Comparison of ENCODE assay signal across 8 mouse cellular contexts in the genomic region with DNA sequence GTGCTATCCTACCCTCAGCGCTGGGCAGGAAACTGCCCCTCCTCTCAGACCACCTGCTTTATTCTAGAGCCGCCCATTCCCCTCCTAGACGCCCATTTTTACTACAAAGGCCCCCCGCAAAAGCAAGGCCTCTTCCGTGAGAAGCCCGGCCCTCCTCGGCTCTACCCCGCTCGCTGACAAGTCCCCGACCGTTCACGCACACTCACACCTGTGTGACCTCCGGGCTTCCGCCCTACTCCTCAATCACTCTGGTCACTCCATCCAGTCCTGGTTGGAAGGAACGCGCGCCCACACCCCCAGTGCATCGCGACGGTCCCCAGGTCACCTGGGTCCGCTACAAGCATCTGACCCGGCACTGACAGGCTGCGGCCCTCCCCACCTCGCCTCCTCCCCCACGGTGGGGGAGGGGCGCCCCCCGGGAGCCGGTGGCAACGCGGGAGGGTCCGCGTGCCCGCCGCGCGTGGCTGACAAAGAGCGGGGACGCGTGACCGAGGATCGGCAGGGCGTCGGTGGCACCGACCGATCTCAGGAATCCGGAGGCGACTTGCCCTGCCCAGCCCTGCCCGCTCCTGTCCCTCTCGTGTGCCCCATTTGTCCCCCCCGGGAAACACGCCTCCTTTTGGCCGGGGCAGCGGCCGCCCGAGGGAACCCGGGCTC. TPM values are rescaled to one million over a fixed set of nuclear protein-coding genes. Genes with fewer than 3 reads are reported as not detected.
A peak's percentile ranks its signal among the peaks of the same experiment; 100 is the strongest.
DNase-seq lines count a peak whose midpoint lies in the region; ATAC-seq and TF ChIP-seq lines count a peak whose summit lies in the region.

No protein-coding gene starts in this region.

- no peak for TF ChIP-seq CTCF in CH12.LX (conservative IDR thresholded peaks at IDR 0.05 in 1 of 2, IDR thresholded peaks at IDR 0.05 in 1 of 2; ENCODE audit: low read depth in 2 of 2, low read length in 2 of 2)

- intact Hi-C loops in heart, postnatal 25 days (cut with DNase I) = no loop called here

- peaks cover 62% of the 10 kb centered on the region for H3K27me3 ChIP-seq in CH12.LX (replicated peaks)
- H3K27me3 ChIP-seq in heart, embryonic 12.5 days (replicated peaks) = peaks cover 8% of the 10 kb centered on the region; the same call in 1 of the 2 replicates
- H3K27me3 ChIP-seq in limb, embryonic 13.5 days = peaks cover 23% of the 10 kb centered on the region

- WGBS in heart, embryonic 12.5 days = under 1% methylated on average over 55 of the region's 56 CpGs
- under 1% methylated on average over 52 of the region's 56 CpGs for WGBS in limb, embryonic 13.5 days

- peaks cover 4 to 6% of the 10 kb centered on the region in 2 experiments; a peak in 3 of 4 replicates for H3K4me1 ChIP-seq in CH12.LX (ENCODE audit: control insufficient read depth in 1 of 2, insufficient read depth in 2 of 2)
- peaks cover 35% of the 10 kb centered on the region for H3K4me1 ChIP-seq in heart, embryonic 12.5 days (replicated peaks)
- H3K4me1 ChIP-seq in limb, embryonic 13.5 days = peaks cover 11% of the 10 kb centered on the region

- peaks cover 5% of the 10 kb centered on the region for H3K9me3 ChIP-seq in CH12.LX (replicated peaks; ENCODE audit: low read length)
- H3K9me3 ChIP-seq in heart, embryonic 12.5 days (replicated peaks) = no peaks in the 10 kb centered on the region
- H3K9me3 ChIP-seq in limb, embryonic 13.5 days = no peaks in the 10 kb centered on the region

- no peak overlapping the region for H3K27ac ChIP-seq in CH12.LX (ENCODE audit: insufficient read depth, low read depth)
- H3K27ac ChIP-seq in heart, embryonic 12.5 days (ENCODE audit: poor library complexity, severe bottlenecking) = peak overlapping the region; percentile 57; the same call in 1 of the 2 replicates
- H3K27ac ChIP-seq in limb, embryonic 13.5 days = no peak overlapping the region

- in situ Hi-C loops in CH12.LX (cut with MboI; ENCODE audit: low pct_ligation_motif_present, low pct_unique_long_range_greater_than_20kb, low sequenced_read_pairs) = no loop called here

- H3K4me2 ChIP-seq in CH12.LX (ENCODE audit: insufficient read depth, low read depth, poor library complexity, severe bottlenecking) = peak overlapping the region; percentile 98
- H3K4me2 ChIP-seq in heart, embryonic 12.5 days = peak overlapping the region; percentile 100
- H3K4me2 ChIP-seq in limb, embryonic 13.5 days (replicated peaks) = peak overlapping the region; percentile 100

- no peak for TF ChIP-seq EP300 in CH12.LX (IDR thresholded peaks at IDR 0.05; ENCODE audit: low read length)

- peak; percentile 94 for DNase-seq in heart, adult 11 months
- no peak for DNase-seq in heart, postnatal 25 days (ENCODE audit: low spot score)
- DNase-seq in CH12.LX (ENCODE audit: extremely low read depth) = no peak
- DNase-seq in cerebellum, adult 9-10 months = peak; percentile 74
- DNase-seq in retina, postnatal 1 day = peak; percentile 68
- DNase-seq in thymus, adult 18-20 months = no peak

- dilution Hi-C loops in CH12.LX (cut with MboI; ENCODE audit: extremely low pct_ligation_motif_present, extremely low pct_unique_long_range_greater_than_20kb, low sequenced_read_pairs) = no loop called here

- H3K79me2 ChIP-seq in CH12.LX (replicated peaks; ENCODE audit: control insufficient read depth, extremely low read depth, insufficient read depth, poor library complexity, severe bottlenecking) = no peaks in the 10 kb centered on the region

- H3K4me3 ChIP-seq in CH12.LX (replicated peaks in 1 of 3; ENCODE audit: low read depth in 2 of 3, low read length in 2 of 3, poor library complexity in 1 of 3) = peak overlapping the region in 2 of 3 experiments; percentile 35 to 66
- H3K4me3 ChIP-seq in heart, embryonic 12.5 days = peak overlapping the region; percentile 97
- H3K4me3 ChIP-seq in limb, embryonic 13.5 days = peak overlapping the region; percentile 80

- TF ChIP-seq POLR2A in CH12.LX (IDR thresholded peaks at IDR 0.05; ENCODE audit: low read depth, low read length) = no peak

- H3K9ac ChIP-seq in CH12.LX (ENCODE audit: insufficient read depth, low read depth) = peak overlapping the region; percentile 14; the same call in 1 of the 2 replicates
- peak overlapping the region; percentile 96 for H3K9ac ChIP-seq in heart, embryonic 12.5 days
- peak overlapping the region; percentile 81 for H3K9ac ChIP-seq in limb, embryonic 13.5 days

- no peak for TF ChIP-seq RAD21 in CH12.LX (IDR thresholded peaks at IDR 0.05; ENCODE audit: low read depth, low read length)

- ATAC-seq in heart, embryonic 12.5 days (ENCODE audit: insufficient number of reproducible peaks, low FRiP score) = 0 out of 2 replicates have a peak, but pooled peaks have one; percentile 30
- ATAC-seq in limb, embryonic 13.5 days (ENCODE audit: low FRiP score, low read depth) = peak; percentile 50; the same call in 1 of the 2 replicates

- H3K36me3 ChIP-seq in CH12.LX (replicated peaks in 1 of 2; ENCODE audit: control insufficient read depth in 1 of 2, insufficient read depth in 1 of 2, low read length in 1 of 2) = no peaks in the 10 kb centered on the region
- H3K36me3 ChIP-seq in heart, embryonic 12.5 days = 0 out of 2 replicates have a peak, but pooled peaks cover 7% of the 10 kb centered on the region
- no peaks in the 10 kb centered on the region for H3K36me3 ChIP-seq in limb, embryonic 13.5 days

TF ChIP-seq in CH12.LX, 34 proteins besides CTCF, POLR2A, EP300 and RAD21:
- no peak for TF ChIP-seq ZC3H11A (IDR thresholded peaks at IDR 0.05; ENCODE audit: low read depth, low read length)
- TF ChIP-seq USF2 (conservative IDR thresholded peaks at IDR 0.05; ENCODE audit: low read depth, low read length) = no peak

RNA-seq across cellular contexts. Expression of gene Macf1, which starts 2.3 kb away (rescaled TPM):
- total RNA-seq in heart, postnatal 25 days (2021) = 100 to 1,000 TPM; 230 to 254 TPM
- 77.2 and 77.8 TPM in 2 replicates for total RNA-seq in CH12.LX (2012; rRNA removed)
- total RNA-seq in CH12.LX (2014; rRNA removed) = 56.8 and 63.3 TPM in 2 replicates
- polyA plus RNA-seq in CH12.LX (2012; ENCODE audit: insufficient read length, low read depth) = 81.4 and 93.3 TPM in 2 replicates
- polyA plus RNA-seq in heart, embryonic 12.5 days (2016; fragmentation: Nextera tagmentation; extraction: Ambion mirVana) = 69.9 and 79.4 TPM in 2 replicates
- 47.5 and 48.0 TPM in 2 replicates for polyA plus RNA-seq in limb, embryonic 13.5 days (2015; fragmentation: Nextera tagmentation; extraction: Ambion mirVana)

RNA-seq across cellular contexts. Expression of gene Ndufs5, which starts 31.5 kb away (rescaled TPM):
- total RNA-seq in heart, postnatal 25 days (2021) = 100 to 1,000 TPM; 460 to 471 TPM
- total RNA-seq in CH12.LX (2012; rRNA removed) (213 and 227 TPM in 2 replicates), CH12.LX (2014; rRNA removed) (174 and 179 TPM in 2 replicates)
- polyA plus RNA-seq in CH12.LX (2012; ENCODE audit: insufficient read length, low read depth) = 121 and 145 TPM in 2 replicates
- polyA plus RNA-seq in heart, embryonic 12.5 days (2016; fragmentation: Nextera tagmentation; extraction: Ambion mirVana) = 484 and 498 TPM in 2 replicates
- polyA plus RNA-seq in limb, embryonic 13.5 days (2015; fragmentation: Nextera tagmentation; extraction: Ambion mirVana) = 321 TPM in 2 replicates

Comparison
In these comparisons a context has a peak if more than half of its experiments do, and no peak if none do; other contexts are left out.
1. DNase-seq: peak in heart, adult 11 months (single experiment), cerebellum, adult 9-10 months (single experiment) and retina, postnatal 1 day (single experiment); none in heart, postnatal 25 days (single experiment), CH12.LX (single experiment) and thymus, adult 18-20 months (0 of 2).
2. H3K9ac ChIP-seq: peak in every context shown above with its lines; median percentile 96 in heart, embryonic 12.5 days; 81 in limb, embryonic 13.5 days; 14 in CH12.LX.
3. Peak in every context shown above with its lines, with median percentiles within 50 percentile points of each other: H3K4me2 ChIP-seq and H3K4me3 ChIP-seq.